Mouse (Mus musculus) mammary gland, adult 2 months (tissue): Measurements from ENCODE around the gene Vmn2r-ps159. TPM values are rescaled to one million over a fixed set of nuclear protein-coding genes. Genes with fewer than 3 reads are reported as not detected.

Experiments
- polyA plus RNA-seq: library from polyadenylated mRNA; depleted of rRNA; stranded (reverse); fragments of >200 nt; gene quantifications from 2 replicates; pipeline ENCODE4 v1.2.3, GENCODE M21; 2012; ENCODE audit warnings: low replicate concordance; rRNA removed

Vmn2r-ps159 gene
- polyA plus RNA-seq, result not detected in 2 replicates

DNA sequence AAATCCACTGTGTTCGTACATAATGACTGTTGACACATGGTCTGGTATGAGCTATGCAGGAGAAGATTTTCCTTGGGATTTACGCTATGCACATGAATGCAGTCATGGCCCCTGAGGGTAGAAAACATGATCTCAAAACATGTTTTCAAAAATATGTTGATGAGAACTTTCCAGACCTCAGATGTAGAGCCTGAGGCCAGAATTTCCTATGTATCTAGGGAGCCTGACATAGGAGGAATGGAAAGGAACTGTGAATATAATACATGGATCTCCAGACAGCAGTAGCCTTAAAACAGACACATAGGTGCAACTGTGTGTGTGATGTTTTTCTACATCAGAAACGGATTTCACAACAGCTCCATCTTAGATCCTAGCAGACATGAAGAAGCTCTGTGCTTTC, at the start of gene Vmn2r-ps159:
Gene Vmn2r-ps159 (plus strand): TSS at position 301 of the 400 bp plus-strand sequence.

Other genes starting within 250 kb of the Vmn2r-ps159 start
- gene 9430015G10Rik, start 221.1 kb upstream of the Vmn2r-ps159 start, polyA plus RNA-seq, result 27.3 and 33.1 TPM in 2 replicates
- gene Rnf223, start 200.6 kb upstream of the Vmn2r-ps159 start, polyA plus RNA-seq, result 0.73 and 0.97 TPM in 2 replicates
- gene Agrn, start 133.6 kb upstream of the Vmn2r-ps159 start, polyA plus RNA-seq, result 70.6 and 80.5 TPM in 2 replicates
- gene Isg15, start 130.3 kb upstream of the Vmn2r-ps159 start, polyA plus RNA-seq, result 11.3 and 14.2 TPM in 2 replicates
- 3.0 and 5.2 TPM in 2 replicates for gene AW011738, start 127.8 kb upstream of the Vmn2r-ps159 start, polyA plus RNA-seq
- gene Perm1, start 115.2 kb upstream of the Vmn2r-ps159 start, polyA plus RNA-seq, result 0.53 and 20.4 TPM in 2 replicates
- 82.7 and 85.1 TPM in 2 replicates for gene Plekhn1, start 96.2 kb upstream of the Vmn2r-ps159 start, polyA plus RNA-seq
- gene Noc2l, start 95.1 kb upstream of the Vmn2r-ps159 start, polyA plus RNA-seq, result 78.1 and 93.3 TPM in 2 replicates
- gene Samd11, start 75.4 kb upstream of the Vmn2r-ps159 start, polyA plus RNA-seq, result 1.2 and 1.8 TPM in 2 replicates